ENCODE assay signal across 10 mouse cellular contexts in genomic region chr7:28922606-28923005, GRCm38 (mm10). TPM values are rescaled to one million over a fixed set of nuclear protein-coding genes. Genes with fewer than 3 reads are reported as not detected.
DNase-seq lines count a peak whose midpoint lies in the region; ATAC-seq and TF ChIP-seq lines count a peak whose summit lies in the region.
"Had no signal": no experiment of that assay in that cellular context is flagged by ENCODE, and none has a peak within 500 bp of the region (broad histone marks: within the 10 kb centered on the region; RNA-seq: fewer than 3 reads in every experiment).

No protein-coding gene starts in this region.

- H3K4me3 ChIP-seq in layer of hippocampus, adult 2 months: no peak overlapping the region
- no peak overlapping the region for H3K4me3 ChIP-seq in embryonic facial prominence, embryonic 10.5 days
- H3K4me3 ChIP-seq in limb, embryonic 15.5 days: no peak overlapping the region
- H3K4me3 ChIP-seq: liver, embryonic 15.5 days had no signal

- no peak for ATAC-seq in limb, embryonic 15.5 days (ENCODE audit: insufficient number of reproducible peaks, low FRiP score, low TSS enrichment, low read depth)

- WGBS in embryonic facial prominence, embryonic 10.5 days: 74% methylated on average over 4 of the region's 4 CpGs
- WGBS in limb, embryonic 15.5 days: 49% methylated on average over 4 of the region's 4 CpGs

- peak; percentile 29 to 43 for DNase-seq in cerebellum, postnatal 25 days
- no peak for DNase-seq in cerebellum, adult 11 months
- no peak for DNase-seq in layer of hippocampus, adult 2 months (ENCODE audit: low spot score in 2 of 2)
- no peak for DNase-seq in layer of hippocampus, postnatal 25 days (ENCODE audit: extremely low spot score in 1 of 2, low spot score in 1 of 2)
- no peak for DNase-seq in embryonic facial prominence, embryonic 10.5 days (ENCODE audit: low spot score)
- DNase-seq in thymus, postnatal 4 days: no peak
- DNase-seq in urinary bladder, postnatal 4 days (ENCODE audit: low spot score in 2 of 2): no peak

- TF ChIP-seq CTCF in layer of hippocampus, adult 2 months (conservative IDR thresholded peaks at IDR 0.05): no peak

- H3K4me2 ChIP-seq in limb, embryonic 15.5 days: no peak overlapping the region
- H3K4me2 ChIP-seq: liver, embryonic 15.5 days had no signal

- H3K4me1 ChIP-seq in embryonic facial prominence, embryonic 10.5 days: peaks cover 84% of the 10 kb centered on the region
- H3K4me1 ChIP-seq in limb, embryonic 15.5 days: peaks cover 86% of the 10 kb centered on the region

- no peaks in the 10 kb centered on the region for H3K9me3 ChIP-seq in embryonic facial prominence, embryonic 10.5 days
- H3K9me3 ChIP-seq in limb, embryonic 15.5 days: no peaks in the 10 kb centered on the region
- H3K9me3 ChIP-seq: liver, embryonic 15.5 days had no signal

- no peaks in the 10 kb centered on the region for H3K27me3 ChIP-seq in embryonic facial prominence, embryonic 10.5 days (replicated peaks; ENCODE audit: low read depth, poor library complexity, severe bottlenecking)
- H3K27me3 ChIP-seq in limb, embryonic 15.5 days: no peaks in the 10 kb centered on the region
- H3K27me3 ChIP-seq: liver, embryonic 15.5 days had no signal

- peaks cover 50% of the 10 kb centered on the region for H3K36me3 ChIP-seq in embryonic facial prominence, embryonic 10.5 days (replicated peaks)
- peaks cover 11% of the 10 kb centered on the region for H3K36me3 ChIP-seq in limb, embryonic 15.5 days

- H3K27ac ChIP-seq in layer of hippocampus, adult 2 months: peak overlapping the region; percentile 92
- H3K27ac ChIP-seq in embryonic facial prominence, embryonic 10.5 days (replicated peaks): peak overlapping the region; percentile 81
- H3K27ac ChIP-seq in limb, embryonic 15.5 days: peak overlapping the region; percentile 91
- H3K27ac ChIP-seq: liver, embryonic 15.5 days had no signal

- H3K9ac ChIP-seq in limb, embryonic 15.5 days: no peak overlapping the region
- H3K9ac ChIP-seq: liver, embryonic 15.5 days had no signal

RNA-seq across cellular contexts. Expression of gene Actn4, which starts 39.5 kb away (rescaled TPM):
- total RNA-seq in layer of hippocampus, adult 2 months (2021): 100 to 1,000 TPM; 131 to 134 TPM
- 100 to 1,000 TPM; 124 to 129 TPM for total RNA-seq in layer of hippocampus, postnatal 25 days (2021)
- 260 and 269 TPM in 2 replicates for polyA plus RNA-seq in embryonic facial prominence, embryonic 10.5 days (2016; fragmentation: Nextera tagmentation; extraction: Ambion mirVana)
- 347 and 359 TPM in 2 replicates for polyA plus RNA-seq in limb, embryonic 15.5 days (2015; fragmentation: Nextera tagmentation; extraction: Ambion mirVana)

RNA-seq across cellular contexts. Expression of gene Capn12, which starts 41.4 kb away (rescaled TPM):
- total RNA-seq in layer of hippocampus, adult 2 months (2021): under 1 TPM; 0.15 to 0.29 TPM
- total RNA-seq in layer of hippocampus, postnatal 25 days (2021): under 1 TPM; 0.26 to 0.69 TPM
- 0.44 and 0.55 TPM in 2 replicates for polyA plus RNA-seq in embryonic facial prominence, embryonic 10.5 days (2016; fragmentation: Nextera tagmentation; extraction: Ambion mirVana)
- polyA plus RNA-seq in limb, embryonic 15.5 days (2015; fragmentation: Nextera tagmentation; extraction: Ambion mirVana): 0.97 and 1.3 TPM in 2 replicates
- total RNA-seq: neutrophil, adult 5-6 weeks had no signal

RNA-seq across cellular contexts. Expression of gene Lgals7, which starts 59.0 kb away (rescaled TPM):
- total RNA-seq in layer of hippocampus, adult 2 months (2021): not detected
- not detected for total RNA-seq in layer of hippocampus, postnatal 25 days (2021)
- polyA plus RNA-seq in embryonic facial prominence, embryonic 10.5 days (2016; fragmentation: Nextera tagmentation; extraction: Ambion mirVana): 0.63 and 1.9 TPM in 2 replicates
- 171 and 257 TPM in 2 replicates for polyA plus RNA-seq in limb, embryonic 15.5 days (2015; fragmentation: Nextera tagmentation; extraction: Ambion mirVana)
- total RNA-seq: neutrophil, adult 5-6 weeks had no signal

RNA-seq across cellular contexts. Expression of gene Eif3k, which starts 59.1 kb away (rescaled TPM):
- total RNA-seq in layer of hippocampus, adult 2 months (2021): 100 to 1,000 TPM; 198 to 202 TPM
- 100 to 1,000 TPM; 179 to 185 TPM for total RNA-seq in layer of hippocampus, postnatal 25 days (2021)
- 444 and 454 TPM in 2 replicates for polyA plus RNA-seq in embryonic facial prominence, embryonic 10.5 days (2016; fragmentation: Nextera tagmentation; extraction: Ambion mirVana)
- 372 and 387 TPM in 2 replicates for polyA plus RNA-seq in limb, embryonic 15.5 days (2015; fragmentation: Nextera tagmentation; extraction: Ambion mirVana)

RNA-seq across cellular contexts. Expression of gene Map4k1, which starts 59.2 kb away (rescaled TPM):
- 1 to 10 TPM in 1 of 2 experiments, under 1 TPM in 1; 0.90 to 1.8 TPM for total RNA-seq in layer of hippocampus, adult 2 months (2021)
- total RNA-seq in layer of hippocampus, postnatal 25 days (2021): 1 to 10 TPM; 2.1 to 2.4 TPM
- polyA plus RNA-seq in embryonic facial prominence, embryonic 10.5 days (2016; fragmentation: Nextera tagmentation; extraction: Ambion mirVana): 11.6 and 14.4 TPM in 2 replicates
- polyA plus RNA-seq in limb, embryonic 15.5 days (2015; fragmentation: Nextera tagmentation; extraction: Ambion mirVana): 7.2 and 7.6 TPM in 2 replicates

Comparison
In these comparisons a context has a peak if more than half of its experiments do, and no peak if none do; other contexts are left out.
1. DNase-seq: peak in cerebellum, postnatal 25 days (2 of 2); none in cerebellum, adult 11 months (single experiment), layer of hippocampus, adult 2 months (0 of 2), layer of hippocampus, postnatal 25 days (0 of 2), embryonic facial prominence, embryonic 10.5 days (single experiment), thymus, postnatal 4 days (single experiment) and urinary bladder, postnatal 4 days (0 of 2).
2. Peak in every context shown above with its lines, with median percentiles within 50 percentile points of each other: H3K27ac ChIP-seq.